Mouse (Mus musculus) ES-E14 (cell line): ENCODE results near the gene 4931408C20Rik. TPM values are rescaled to one million over a fixed set of nuclear protein-coding genes. Genes with fewer than 3 reads are reported as not detected.

Experiments used
- DNase-seq: peaks from one replicate; pipeline ENCODE4 v3.0.0-alpha.2; 2013; ENCODE audit warnings: low read depth, low spot score
- H3K27ac ChIP-seq: 2 replicates; pipeline ENCODE4 v1.5.1; 2012; ENCODE audit warnings: low read depth, mild to moderate bottlenecking, low read length, moderate library complexity, mixed read lengths; ENCODE audit not compliant: poor library complexity, insufficient read depth, severe bottlenecking
- H3K36me3 ChIP-seq: 2 replicates; pipeline ENCODE4 v1.6.1; 2012; ENCODE audit warnings: mild to moderate bottlenecking, low read length, moderate library complexity, mixed read lengths; ENCODE audit not compliant: control insufficient read depth, poor library complexity, insufficient read depth, severe bottlenecking
- H3K4me1 ChIP-seq, 2 experiments: fragments of 150-350 bp in 1 of 2; sonication (generic) in 1 of 2; 2 replicates each; pipeline ENCODE4 v1.6.1; 2012; ENCODE audit warnings: low read length in 2 of 2, mild to moderate bottlenecking in 1 of 2, mixed read lengths in 1 of 2; ENCODE audit not compliant: control insufficient read depth in 2 of 2, insufficient read depth in 2 of 2, poor library complexity in 1 of 2
- H3K4me3 ChIP-seq, 2 experiments: fragments of 150-350 bp in 1 of 2; sonication (generic) in 1 of 2; 2 replicates each; pipeline ENCODE4 v1.5.1; 2012; ENCODE audit warnings: low read length in 2 of 2, low read depth in 1 of 2, mild to moderate bottlenecking in 1 of 2, mixed read lengths in 1 of 2; ENCODE audit not compliant: insufficient read depth in 1 of 2, poor library complexity in 1 of 2, severe bottlenecking in 1 of 2
- H3K9ac ChIP-seq: 2 replicates; pipeline ENCODE4 v1.6.1; 2012; ENCODE audit warnings: low read depth, mild to moderate bottlenecking, low read length, mixed read lengths; ENCODE audit not compliant: poor library complexity, insufficient read depth, severe bottlenecking
- H3K9me3 ChIP-seq: fragments of 150-350 bp; sonication (generic); 2 replicates; pipeline ENCODE4 v1.6.1; 2012; ENCODE audit warnings: low read depth, mild to moderate bottlenecking, low read length; ENCODE audit not compliant: control insufficient read depth, insufficient read depth
- CHD2 ChIP-seq: IDR thresholded peaks from 2 replicates; pipeline ENCODE4 v1.6.1; 2014; ENCODE audit warnings: mild to moderate bottlenecking, low read depth, low read length, inconsistent platforms
- HCFC1 ChIP-seq: IDR thresholded peaks from 2 replicates; pipeline ENCODE4 v1.6.1; 2012; ENCODE audit warnings: low read length, inconsistent platforms, borderline replicate concordance; ENCODE audit not compliant: insufficient read depth
- MAFK ChIP-seq: IDR thresholded peaks from 2 replicates; pipeline ENCODE4 v1.6.1; 2014; ENCODE audit warnings: mild to moderate bottlenecking, low read depth, low read length, inconsistent platforms; ENCODE audit not compliant: insufficient read depth
- ZC3H11A ChIP-seq: IDR thresholded peaks from 2 replicates; pipeline ENCODE4 v1.6.1; 2012; ENCODE audit warnings: low read depth, mild to moderate bottlenecking, inconsistent platforms, low read length, borderline replicate concordance
- ZNF384 ChIP-seq: IDR thresholded peaks from 2 replicates; pipeline ENCODE4 v1.6.1; 2012; ENCODE audit warnings: low read depth, low read length, inconsistent platforms
- in situ Hi-C, 2 experiments: fragments of 600-800 bp; cut with MboI; formaldehyde crosslinking; loops; one replicate each; pipeline ENCODE4 v1.15.1; 2025; ENCODE audit warnings: low sequenced_read_pairs in 2 of 2, inconsistent platforms in 1 of 2; ENCODE audit not compliant: unreplicated experiment in 2 of 2
- total RNA-seq: library from RNA; depleted of rRNA; stranded (reverse); fragments of 300-350 nt; gene quantifications from 2 replicates; pipeline ENCODE4 v1.2.3, GENCODE M21; 2012

4931408C20Rik gene
- total RNA-seq, 1 experiment: not detected

GRCm38 (mm10) chr1:26649704-26650388 is 37.4 kb downstream of the 4931408C20Rik start:
- no peak overlapping the region for H3K9ac ChIP-seq
- H3K4me3 ChIP-seq: no peak overlapping the region
- no peak for DNase-seq
- in situ Hi-C loops: no loop called here
- TF ChIP-seq ZNF384: no peak
- no peak for TF ChIP-seq HCFC1
- TF ChIP-seq ZC3H11A: no peak
- TF ChIP-seq CHD2: no peak
- no peak for TF ChIP-seq MAFK
- H3K9me3 ChIP-seq: no peaks in the 10 kb centered on the region
- no peaks in the 10 kb centered on the region for H3K4me1 ChIP-seq
- no peaks in the 10 kb centered on the region for H3K36me3 ChIP-seq
- H3K27ac ChIP-seq: no peak overlapping the region

- in situ Hi-C loops: no loop called here
These were observed 51.2 kb downstream of the 4931408C20Rik start for GRCm38 (mm10) chr1:26636051-26636450.

More at GRCm38 (mm10) chr1:26636051-26636450, 51.2 kb downstream of the 4931408C20Rik start:
- no peak for DNase-seq
- no peaks in the 10 kb centered on the region for H3K36me3 ChIP-seq
- no peak overlapping the region for H3K4me3 ChIP-seq
- no peaks in the 10 kb centered on the region for H3K9me3 ChIP-seq
- no peak for TF ChIP-seq HCFC1
- TF ChIP-seq ZC3H11A: no peak
- TF ChIP-seq MAFK: no peak
- no peak overlapping the region for H3K27ac ChIP-seq
- H3K9ac ChIP-seq: no peak overlapping the region
- H3K4me1 ChIP-seq: no peaks in the 10 kb centered on the region
